Mouse (Mus musculus): ENCODE data around the gene Pif1. TPM values are rescaled to one million over a fixed set of nuclear protein-coding genes. Genes with fewer than 3 reads are reported as not detected.

The Pif1 gene
- polyA plus RNA-seq, 2 experiments from 2014 or later = 2.4 to 2.6 TPM

- ATAC-seq = no peak
These were observed 24.9 kb upstream of the Pif1 start for GRCm38 (mm10) chr9:65562081-65562506.

- ATAC-seq = no peak
These were observed 23.9 kb upstream of the Pif1 start for GRCm38 (mm10) chr9:65563073-65563472.

- no peak for ATAC-seq
These were observed 22.3 kb upstream of the Pif1 start for GRCm38 (mm10) chr9:65564698-65565097.

- no peak for ATAC-seq
These were observed 18.2 kb upstream of the Pif1 start for GRCm38 (mm10) chr9:65568787-65569186.

GRCm38 (mm10) chr9:65569491-65569971 is 17.4 kb upstream of the Pif1 start:
- no peak for ATAC-seq

- no peak for ATAC-seq
These were observed 14.1 kb upstream of the Pif1 start for GRCm38 (mm10) chr9:65572837-65573236.

GRCm38 (mm10) chr9:65574513-65575392 is 12.2 kb upstream of the Pif1 start:
- ATAC-seq = no peak

GRCm38 (mm10) chr9:65575393-65576196 is 11.4 kb upstream of the Pif1 start:
- ATAC-seq = no peak

- no peak for ATAC-seq
These were observed 10.0 kb upstream of the Pif1 start for GRCm38 (mm10) chr9:65576861-65577510.

- ATAC-seq = no peak
These were observed 9.3 kb upstream of the Pif1 start for GRCm38 (mm10) chr9:65577511-65578196.

- peak; percentile 25 for ATAC-seq
These were observed 8.1 kb upstream of the Pif1 start for GRCm38 (mm10) chr9:65578801-65579249.

GRCm38 (mm10) chr9:65579781-65580371 is 7.1 kb upstream of the Pif1 start, which contains the start of gene Plekho2:
Gene Plekho2 (minus strand): TSS chr9:65580040.
- peak; percentile 75 for ATAC-seq

- peak; percentile 50 for ATAC-seq
These were observed 6.3 kb upstream of the Pif1 start for GRCm38 (mm10) chr9:65580401-65581256.

GRCm38 (mm10) chr9:65583045-65583444 is 3.9 kb upstream of the Pif1 start:
- ATAC-seq = no peak

GRCm38 (mm10) chr9:65587270-65587572 is 261 bp downstream of the Pif1 start:
- ATAC-seq = no peak

GRCm38 (mm10) chr9:65587573-65588358 is 806 bp downstream of the Pif1 start:
- peak; percentile 26 for ATAC-seq

GRCm38 (mm10) chr9:65589091-65589490 is 2.1 kb downstream of the Pif1 start:
- ATAC-seq = no peak

- no peak for ATAC-seq
These were observed 5.8 kb downstream of the Pif1 start for GRCm38 (mm10) chr9:65592721-65593120.

- ATAC-seq = no peak
These were observed 6.6 kb downstream of the Pif1 start for GRCm38 (mm10) chr9:65593596-65593995.

- ATAC-seq = no peak
These were observed 11.8 kb downstream of the Pif1 start for GRCm38 (mm10) chr9:65598765-65599249.

Data from activated CD4-positive, CD25-positive, alpha-beta regulatory T cell, adult 4 months (primary cell).